Mouse (Mus musculus) layer of hippocampus, postnatal 36 days (tissue): Measurements from ENCODE around the gene Ssr1. TPM values are rescaled to one million over a fixed set of nuclear protein-coding genes. Genes with fewer than 3 reads are reported as not detected.

Experiments
- DNase-seq, 2 experiments: peaks; one replicate each; pipeline ENCODE4 v3.0.0; 2022
- total RNA-seq, 2 experiments: library from RNA; stranded (reverse); gene quantifications; 2 replicates each; pipeline ENCODE4 v1.2.3; 2021

Gene Ssr1
- total RNA-seq, 2 experiments from 2014 or later: 91.1 to 92.7 TPM

GRCm38 (mm10) chr13:37943466-37943865, 50.6 kb downstream of the Ssr1 start:
- no peak for DNase-seq

- DNase-seq: no peak
These were observed 51.1 kb downstream of the Ssr1 start for GRCm38 (mm10) chr13:37942887-37943331.

GRCm38 (mm10) chr13:37941950-37942886, 51.8 kb downstream of the Ssr1 start:
- no peak for DNase-seq

- DNase-seq: no peak
These were observed 52.8 kb downstream of the Ssr1 start for GRCm38 (mm10) chr13:37941138-37941645.

- DNase-seq: no peak
These were observed 53.4 kb downstream of the Ssr1 start for GRCm38 (mm10) chr13:37940649-37941048.

GRCm38 (mm10) chr13:37940167-37940566, 53.9 kb downstream of the Ssr1 start:
- DNase-seq: no peak

- DNase-seq: no peak
These were observed 57.7 kb downstream of the Ssr1 start for GRCm38 (mm10) chr13:37936351-37936750.

GRCm38 (mm10) chr13:37934920-37935319, 59.1 kb downstream of the Ssr1 start:
- no peak for DNase-seq

- DNase-seq: no peak
These were observed 59.9 kb downstream of the Ssr1 start for GRCm38 (mm10) chr13:37934075-37934474.

GRCm38 (mm10) chr13:37931210-37931922, 62.7 kb downstream of the Ssr1 start:
- no peak for DNase-seq

GRCm38 (mm10) chr13:37930621-37931020, 63.4 kb downstream of the Ssr1 start:
- no peak for DNase-seq

- DNase-seq: no peak
These were observed 63.9 kb downstream of the Ssr1 start for GRCm38 (mm10) chr13:37930091-37930490.

GRCm38 (mm10) chr13:37929532-37929931, 64.5 kb downstream of the Ssr1 start:
- DNase-seq: no peak

- no peak for DNase-seq
These were observed 67.6 kb downstream of the Ssr1 start for GRCm38 (mm10) chr13:37926394-37926793.

- no peak for DNase-seq
These were observed 69.5 kb downstream of the Ssr1 start for GRCm38 (mm10) chr13:37924461-37924948.

- DNase-seq: no peak
These were observed 70.2 kb downstream of the Ssr1 start for GRCm38 (mm10) chr13:37923643-37924460.

GRCm38 (mm10) chr13:37923091-37923490, 70.9 kb downstream of the Ssr1 start:
- no peak for DNase-seq

- DNase-seq: no peak
These were observed 73.3 kb downstream of the Ssr1 start for GRCm38 (mm10) chr13:37920727-37921126.

- no peak for DNase-seq
These were observed 74.2 kb downstream of the Ssr1 start for GRCm38 (mm10) chr13:37919711-37920277.

- no peak for DNase-seq
These were observed 75.4 kb downstream of the Ssr1 start for GRCm38 (mm10) chr13:37918336-37919261.
